Mouse (Mus musculus) lung, embryonic 15.5 days (tissue): ENCODE data around the gene Cox7a2. TPM values are rescaled to one million over a fixed set of nuclear protein-coding genes. Genes with fewer than 3 reads are reported as not detected.

ENCODE experiments used
- ATAC-seq: fragments of 200-750 bp; cut with Nextera tagmentation; 2 replicates; pipeline ENCODE4 v1.8.0; 2017; ENCODE audit warnings: moderate number of reproducible peaks, borderline replicate concordance; ENCODE audit not compliant: low FRiP score, low TSS enrichment; ENCODE audit errors: extremely low read depth
- H3K27ac ChIP-seq: fragments of 300-500 bp; sonication (generic); 2 replicates; pipeline ENCODE4 v1.5.1; 2015; ENCODE audit warnings: moderate library complexity, mild to moderate bottlenecking, inconsistent platforms
- H3K27me3 ChIP-seq: fragments of 300-500 bp; sonication (generic); 2 replicates; pipeline ENCODE4 v1.6.1; 2015; ENCODE audit warnings: inconsistent platforms
- H3K36me3 ChIP-seq: fragments of 300-500 bp; sonication (generic); 2 replicates; pipeline ENCODE4 v1.6.1; 2015; ENCODE audit warnings: inconsistent platforms
- H3K4me1 ChIP-seq: fragments of 300-500 bp; sonication (generic); 2 replicates; pipeline ENCODE4 v1.6.1; 2015; ENCODE audit warnings: inconsistent platforms
- H3K4me2 ChIP-seq: fragments of 300-500 bp; sonication (generic); 2 replicates; pipeline ENCODE4 v1.6.1; 2015; ENCODE audit warnings: inconsistent platforms, mild to moderate bottlenecking, moderate library complexity
- H3K4me3 ChIP-seq: fragments of 300-500 bp; sonication (generic); 2 replicates; pipeline ENCODE4 v1.5.1; 2015; ENCODE audit warnings: mild to moderate bottlenecking, inconsistent platforms
- H3K9ac ChIP-seq: fragments of 300-500 bp; sonication (generic); 2 replicates; pipeline ENCODE4 v1.6.1; 2015; ENCODE audit warnings: inconsistent platforms
- H3K9me3 ChIP-seq: fragments of 300-500 bp; sonication (generic); 2 replicates; pipeline ENCODE4 v1.6.1; 2016; ENCODE audit warnings: inconsistent platforms
- WGBS: fragments of 180-500 bp; shearing (Covaris S2); methylation state at CpG from one replicate; pipeline ENCODE4 v1.1.7; 2015; 5-methylcytosine and 5-hydroxymethylcytosine counted together
- polyA plus RNA-seq: library from polyadenylated mRNA; unstranded; fragments of >200 nt; fragmentation: Nextera tagmentation; extraction: Ambion mirVana; gene quantifications from 2 replicates; pipeline ENCODE4 v1.2.1, GENCODE M21; 2015

Cox7a2 gene
- polyA plus RNA-seq, 1 experiment from 2014 or later: 634 TPM

GRCm38 (mm10) chr9:79784439-79784838 is 24.8 kb upstream of the Cox7a2 start:
- H3K4me2 ChIP-seq: no peak overlapping the region
- H3K36me3 ChIP-seq: no peaks in the 10 kb centered on the region
- H3K4me1 ChIP-seq: no peaks in the 10 kb centered on the region
- H3K9ac ChIP-seq: no peak overlapping the region
- H3K9me3 ChIP-seq: no peaks in the 10 kb centered on the region
- no peak for ATAC-seq
- 63% methylated on average over 3 of the region's 3 CpGs for WGBS
- H3K27me3 ChIP-seq: no peaks in the 10 kb centered on the region
- H3K4me3 ChIP-seq: no peak overlapping the region
- H3K27ac ChIP-seq: no peak overlapping the region

GRCm38 (mm10) chr9:79779354-79779753 is 19.7 kb upstream of the Cox7a2 start:
- ATAC-seq: no peak
- Histone ChIP-seq H3K27me3 (no peaks in the 10 kb centered on the region), H3K9me3 (no peaks in the 10 kb centered on the region), H3K4me2 (no peak overlapping the region), H3K27ac (no peak overlapping the region), H3K36me3 (peaks cover 10% of the 10 kb centered on the region; the same call in 1 of the 2 replicates), H3K9ac (no peak overlapping the region), H3K4me3 (no peak overlapping the region), H3K4me1 (no peaks in the 10 kb centered on the region)
- 59% methylated on average over 2 of the region's 2 CpGs for whole genome bisulfite sequencing

GRCm38 (mm10) chr9:79766991-79767545 is 7.4 kb upstream of the Cox7a2 start:
- H3K4me3 ChIP-seq: no peak overlapping the region
- WGBS: 86% methylated on average over 5 of the region's 5 CpGs
- no peak for ATAC-seq

GRCm38 (mm10) chr9:79765329-79765728 is 5.7 kb upstream of the Cox7a2 start:
- ATAC-seq: 0 out of 2 replicates have a peak, but pooled peaks have one; percentile 59
- Histone ChIP-seq H3K4me3 (no peak overlapping the region), H3K4me1 (0 out of 2 replicates have a peak, but pooled peaks cover 6% of the 10 kb centered on the region), H3K4me2 (no peak overlapping the region), H3K27ac (peak overlapping the region; percentile 65), H3K36me3 (0 out of 2 replicates have a peak, but pooled peaks cover 1% of the 10 kb centered on the region), H3K27me3 (no peaks in the 10 kb centered on the region), H3K9me3 (no peaks in the 10 kb centered on the region), H3K9ac (no peak overlapping the region)
- WGBS: 60% methylated on average over 4 of the region's 4 CpGs

More at GRCm38 (mm10) chr9:79766991-79767545, 7.4 kb upstream of the Cox7a2 start:
- Histone ChIP-seq H3K27ac (no peak overlapping the region), H3K27me3 (no peaks in the 10 kb centered on the region), H3K9me3 (no peaks in the 10 kb centered on the region), H3K4me1 (0 out of 2 replicates have a peak, but pooled peaks cover 4% of the 10 kb centered on the region), H3K4me2 (no peak overlapping the region), H3K9ac (no peak overlapping the region), H3K36me3 (0 out of 2 replicates have a peak, but pooled peaks cover 9% of the 10 kb centered on the region)

GRCm38 (mm10) chr9:79762519-79762918 is 2.8 kb upstream of the Cox7a2 start:
- Histone ChIP-seq H3K36me3 (peaks cover 3% of the 10 kb centered on the region; the same call in 1 of the 2 replicates), H3K4me1 (peaks cover 21% of the 10 kb centered on the region), H3K4me2 (no peak overlapping the region), H3K27me3 (no peaks in the 10 kb centered on the region), H3K9ac (no peak overlapping the region), H3K9me3 (no peaks in the 10 kb centered on the region), H3K27ac (no peak overlapping the region), H3K4me3 (no peak overlapping the region)
- no peak for ATAC-seq
- 64% methylated on average over 6 of the region's 6 CpGs for whole genome bisulfite sequencing

GRCm38 (mm10) chr9:79760076-79760475 is 398 bp upstream of the Cox7a2 start:
- WGBS: 4% methylated on average over 14 of the region's 14 CpGs

GRCm38 (mm10) chr9:79755311-79755710 is 4.4 kb downstream of the Cox7a2 start:
- peaks cover 37% of the 10 kb centered on the region for H3K36me3 ChIP-seq
- no peak overlapping the region for H3K4me2 ChIP-seq
- H3K9ac ChIP-seq: no peak overlapping the region
- ATAC-seq: no peak
- H3K9me3 ChIP-seq: no peaks in the 10 kb centered on the region
- no peak overlapping the region for H3K27ac ChIP-seq
- 90% methylated on average over 4 of the region's 4 CpGs for WGBS
- H3K4me1 ChIP-seq: peaks cover 15% of the 10 kb centered on the region
- no peaks in the 10 kb centered on the region for H3K27me3 ChIP-seq
- H3K4me3 ChIP-seq: no peak overlapping the region

More at GRCm38 (mm10) chr9:79760076-79760475, 398 bp upstream of the Cox7a2 start:
- peak; percentile 31; the same call in 1 of the 2 replicates for ATAC-seq
- H3K27me3 ChIP-seq: no peaks in the 10 kb centered on the region
- H3K9ac ChIP-seq: peak overlapping the region; percentile 75
- peaks cover 18% of the 10 kb centered on the region for H3K36me3 ChIP-seq
- peak overlapping the region; percentile 85 for H3K27ac ChIP-seq
- H3K4me3 ChIP-seq: peak overlapping the region; percentile 68
- peaks cover 21% of the 10 kb centered on the region for H3K4me1 ChIP-seq
- H3K9me3 ChIP-seq: no peaks in the 10 kb centered on the region
- H3K4me2 ChIP-seq: peak overlapping the region; percentile 55

- no peak for ATAC-seq
- 77% methylated on average over 8 of the region's 8 CpGs for WGBS
Measured at GRCm38 (mm10) chr9:79751846-79752245, 7.8 kb downstream of the Cox7a2 start.

GRCm38 (mm10) chr9:79750709-79751108 is 9.0 kb downstream of the Cox7a2 start:
- no peaks in the 10 kb centered on the region for H3K9me3 ChIP-seq
- peaks cover 25% of the 10 kb centered on the region for H3K36me3 ChIP-seq
- H3K4me3 ChIP-seq: no peak overlapping the region
- no peak overlapping the region for H3K9ac ChIP-seq
- no peak overlapping the region for H3K4me2 ChIP-seq
- no peaks in the 10 kb centered on the region for H3K4me1 ChIP-seq
- H3K27me3 ChIP-seq: no peaks in the 10 kb centered on the region
- 35% methylated on average over 7 of the region's 7 CpGs for WGBS
- H3K27ac ChIP-seq: no peak overlapping the region
- ATAC-seq: no peak

More at GRCm38 (mm10) chr9:79751846-79752245, 7.8 kb downstream of the Cox7a2 start:
- Histone ChIP-seq H3K27me3 (no peaks in the 10 kb centered on the region), H3K36me3 (peaks cover 30% of the 10 kb centered on the region), H3K4me1 (no peaks in the 10 kb centered on the region), H3K9ac (no peak overlapping the region), H3K27ac (no peak overlapping the region), H3K4me2 (no peak overlapping the region), H3K9me3 (no peaks in the 10 kb centered on the region), H3K4me3 (no peak overlapping the region)

- no peak for ATAC-seq
- H3K4me1 ChIP-seq: no peaks in the 10 kb centered on the region
- H3K9me3 ChIP-seq: no peaks in the 10 kb centered on the region
- H3K4me2 ChIP-seq: no peak overlapping the region
- H3K36me3 ChIP-seq: no peaks in the 10 kb centered on the region
- H3K4me3 ChIP-seq: no peak overlapping the region
- no peak overlapping the region for H3K27ac ChIP-seq
- no peaks in the 10 kb centered on the region for H3K27me3 ChIP-seq
- 61% methylated on average over 4 of the region's 4 CpGs for WGBS
- no peak overlapping the region for H3K9ac ChIP-seq
Measured at GRCm38 (mm10) chr9:79745036-79745435, 14.6 kb downstream of the Cox7a2 start.

- H3K4me2 ChIP-seq: no peak overlapping the region
- no peaks in the 10 kb centered on the region for H3K9me3 ChIP-seq
- WGBS: 66% methylated on average over 6 of the region's 6 CpGs
- H3K4me3 ChIP-seq: no peak overlapping the region
- no peaks in the 10 kb centered on the region for H3K36me3 ChIP-seq
- no peak overlapping the region for H3K27ac ChIP-seq
- no peak overlapping the region for H3K9ac ChIP-seq
- no peaks in the 10 kb centered on the region for H3K4me1 ChIP-seq
- no peaks in the 10 kb centered on the region for H3K27me3 ChIP-seq
- ATAC-seq: no peak
Measured at GRCm38 (mm10) chr9:79735608-79736007, 24.1 kb downstream of the Cox7a2 start.

GRCm38 (mm10) chr9:79730301-79730700 is 29.4 kb downstream of the Cox7a2 start:
- 57% methylated on average over 5 of the region's 5 CpGs for WGBS
- ATAC-seq: no peak

More at GRCm38 (mm10) chr9:79730301-79730700, 29.4 kb downstream of the Cox7a2 start:
- H3K4me2 ChIP-seq: no peak overlapping the region
- no peaks in the 10 kb centered on the region for H3K4me1 ChIP-seq
- H3K36me3 ChIP-seq: no peaks in the 10 kb centered on the region
- H3K4me3 ChIP-seq: no peak overlapping the region
- H3K27me3 ChIP-seq: no peaks in the 10 kb centered on the region
- H3K27ac ChIP-seq: no peak overlapping the region
- no peak overlapping the region for H3K9ac ChIP-seq
- no peaks in the 10 kb centered on the region for H3K9me3 ChIP-seq
